Mouse (Mus musculus): ENCODE data around the gene Olah.

GRCm38 (mm10) chr2:3391945-3392344, 5.1 kb downstream of the Olah start:
- TF ChIP-seq CTCF (IDR thresholded peaks at IDR 0.05; ENCODE audit: low read depth) (no peak), EP300 (IDR thresholded peaks at IDR 0.05; ENCODE audit: low read depth) (no peak)

Measured in liver, postnatal 0 days (tissue).